Mouse (Mus musculus) frontal cortex, postnatal 10 days (tissue): ENCODE results near the gene Fam131a.

Experiments
- DNase-seq, 2 experiments: peaks; one replicate each; pipeline ENCODE4 v3.0.0; 2022; ENCODE audit warnings: low spot score in 2 of 2, mixed read lengths in 1 of 2

Gene Fam131a

DNA sequence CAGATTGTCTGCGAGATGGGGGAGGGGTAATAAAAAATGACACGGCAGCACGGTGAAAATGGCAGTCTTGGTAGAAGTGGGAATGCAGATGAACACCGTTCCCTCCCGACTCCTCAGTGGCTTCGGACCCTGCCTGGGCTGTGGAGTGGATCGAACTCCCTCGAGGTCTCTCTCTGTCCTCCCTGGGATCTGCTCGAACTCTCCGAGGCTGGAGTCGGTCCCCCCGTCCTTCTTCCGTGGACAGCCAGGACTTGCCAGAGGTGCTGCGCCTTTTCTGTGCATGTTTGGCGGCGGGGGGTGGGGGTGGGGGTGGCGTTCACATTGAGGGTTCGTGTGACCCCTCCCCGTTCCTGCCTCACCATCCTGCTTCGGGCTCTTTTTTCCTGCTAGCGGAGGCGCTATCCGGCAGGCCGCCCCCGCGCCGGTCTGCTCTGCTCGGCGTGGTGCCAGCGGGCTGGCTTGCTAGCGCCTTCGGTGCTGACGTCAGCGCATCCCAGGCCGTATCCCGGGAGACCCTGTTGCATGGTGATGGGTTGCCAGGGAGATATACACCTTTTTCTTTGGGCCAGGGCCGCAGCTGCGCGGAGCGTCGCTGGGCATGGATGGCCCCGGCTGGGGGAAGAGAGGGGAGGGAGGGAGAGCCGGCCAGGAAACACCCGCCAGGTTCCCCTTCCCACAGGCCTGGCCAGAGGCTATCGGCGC, 2.7 kb downstream of the Fam131a start:
- peak; percentile 97 to 98 for DNase-seq

DNA sequence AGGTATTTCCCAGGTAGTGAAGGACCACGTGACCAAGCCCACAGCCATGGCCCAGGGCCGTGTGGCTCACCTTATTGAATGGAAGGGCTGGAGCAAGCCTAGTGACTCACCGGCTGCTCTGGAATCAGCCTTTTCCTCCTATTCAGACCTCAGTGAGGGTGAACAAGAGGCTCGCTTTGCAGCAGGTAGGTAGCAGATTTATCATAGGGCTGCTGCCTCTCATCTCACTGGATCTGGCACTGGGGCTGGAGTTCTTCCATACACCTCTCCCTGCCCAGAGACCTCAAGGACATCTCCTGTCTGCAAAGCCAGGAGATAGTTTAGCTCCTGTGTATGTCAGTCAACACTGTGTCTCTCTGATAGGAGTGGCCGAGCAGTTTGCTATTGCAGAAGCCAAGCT, 6.2 kb downstream of the Fam131a start:
- DNase-seq = no peak

DNA sequence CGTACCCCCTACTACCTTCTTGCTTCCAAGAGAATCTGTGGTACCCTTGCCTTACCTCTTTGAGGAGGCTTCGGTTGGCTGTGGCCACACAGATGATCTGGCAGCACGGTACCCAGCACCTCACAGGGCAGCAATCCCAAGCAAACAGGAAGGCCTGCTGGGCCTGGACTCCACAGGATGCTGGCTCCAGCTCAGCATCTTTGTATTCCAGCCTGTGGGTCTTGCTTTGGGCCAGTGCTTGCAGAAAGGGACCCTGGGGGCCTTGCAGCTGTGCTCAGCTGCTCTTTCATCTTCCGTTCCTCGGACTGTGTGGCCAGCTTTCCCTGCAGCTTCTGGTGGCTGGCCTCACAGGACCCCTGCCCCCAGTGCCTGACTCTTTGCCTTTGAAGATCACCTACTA, 7.0 kb downstream of the Fam131a start:
- no peak for DNase-seq

DNA sequence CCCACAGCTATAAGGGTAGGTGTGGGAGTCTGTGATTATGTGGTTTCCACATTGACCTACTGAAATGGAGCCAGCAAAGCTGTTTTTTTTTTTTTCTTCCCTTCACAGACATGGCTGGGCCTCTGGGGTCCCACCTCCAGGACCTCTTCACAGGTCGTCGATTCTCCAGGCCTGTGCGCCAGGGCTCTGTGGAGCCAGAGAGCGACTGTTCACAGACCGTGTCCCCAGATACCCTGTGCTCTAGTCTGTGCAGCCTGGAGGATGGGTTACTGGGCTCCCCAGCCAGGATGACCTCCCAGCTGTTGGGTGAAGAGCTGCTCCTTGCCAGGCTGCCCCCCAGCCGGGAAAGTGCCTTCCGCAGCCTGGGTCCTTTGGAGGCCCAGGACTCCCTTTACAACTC, 8.3 kb downstream of the Fam131a start:
- no peak for DNase-seq

DNA sequence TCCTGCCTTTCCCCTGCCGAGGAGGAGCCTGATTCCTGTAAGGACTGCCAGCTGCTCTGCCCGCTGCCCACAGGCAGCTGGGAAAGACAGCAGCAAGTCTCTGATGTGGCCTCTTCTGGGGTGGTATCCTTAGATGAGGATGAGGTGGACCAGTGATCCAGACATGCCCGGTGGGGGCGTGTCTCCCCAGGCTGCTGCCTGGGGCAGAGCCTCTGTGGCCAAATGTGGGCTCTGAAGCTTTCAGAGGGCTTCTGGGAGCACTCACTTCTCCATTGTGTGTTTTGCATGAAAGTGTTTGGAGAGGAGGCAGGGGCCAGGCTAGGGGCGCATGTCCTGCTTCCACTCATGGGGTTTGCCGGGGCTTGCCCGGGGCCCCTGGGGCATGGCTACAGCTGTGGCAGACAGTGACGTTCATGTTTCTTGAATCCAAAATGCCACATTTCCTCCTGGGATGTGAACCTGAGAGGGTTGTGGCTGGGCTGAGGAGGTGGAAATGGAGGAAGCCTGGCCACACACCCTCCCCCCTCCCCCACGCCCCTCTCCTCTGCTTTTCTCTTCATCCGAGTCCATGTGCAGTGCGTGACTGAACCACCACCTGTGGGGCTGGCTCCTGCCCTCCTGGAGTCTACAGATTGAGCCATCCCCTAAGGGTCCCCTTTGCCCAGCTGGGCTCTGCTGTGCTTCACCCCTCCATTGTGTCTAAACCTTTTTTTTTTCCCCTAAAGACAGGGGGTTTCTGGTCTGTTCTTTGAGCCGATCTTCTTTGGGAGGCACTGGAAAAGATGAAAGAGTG, 8.9 kb downstream of the Fam131a start:
- no peak for DNase-seq

DNA sequence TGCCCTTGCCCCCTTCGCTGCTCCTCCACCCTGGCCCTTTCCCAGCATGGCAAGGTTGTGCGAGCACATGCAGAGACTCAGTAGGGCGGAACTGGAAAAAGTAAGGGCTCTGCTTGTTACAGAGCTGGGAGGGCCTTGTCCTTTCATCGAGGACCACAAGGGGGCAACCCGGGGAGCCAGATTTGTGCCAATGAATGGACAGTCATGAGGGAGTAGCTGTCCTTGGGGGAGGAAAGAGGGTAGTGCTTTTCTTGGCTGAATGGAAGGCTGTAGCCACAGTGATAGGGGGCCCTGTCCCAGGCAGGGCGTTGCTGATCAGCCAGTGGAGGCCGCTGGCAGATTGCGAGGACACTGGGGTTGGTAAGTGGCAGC, 9.5 kb downstream of the Fam131a start:
- DNase-seq = peak; percentile 76 to 79

DNA sequence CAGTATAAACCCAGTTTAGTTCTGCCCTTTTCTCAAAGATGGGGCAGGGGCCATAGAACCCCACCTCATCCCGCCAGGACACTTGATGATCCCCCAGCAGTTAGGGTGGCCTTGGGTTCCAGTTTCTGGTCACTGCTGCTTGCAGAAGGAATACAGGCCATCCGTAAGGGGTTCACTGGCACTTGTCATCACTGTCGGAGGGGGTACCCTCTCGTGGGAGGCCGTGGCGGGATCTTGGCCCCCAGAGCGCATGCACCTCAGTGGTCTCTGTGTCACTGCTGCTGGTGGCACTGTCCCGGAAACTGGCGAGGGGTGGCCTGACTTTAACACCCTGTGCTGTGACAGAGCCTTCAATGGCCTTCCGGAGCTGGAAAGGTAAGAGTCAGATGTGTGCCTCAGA, 10.0 kb downstream of the Fam131a start:
- DNase-seq = no peak

DNA sequence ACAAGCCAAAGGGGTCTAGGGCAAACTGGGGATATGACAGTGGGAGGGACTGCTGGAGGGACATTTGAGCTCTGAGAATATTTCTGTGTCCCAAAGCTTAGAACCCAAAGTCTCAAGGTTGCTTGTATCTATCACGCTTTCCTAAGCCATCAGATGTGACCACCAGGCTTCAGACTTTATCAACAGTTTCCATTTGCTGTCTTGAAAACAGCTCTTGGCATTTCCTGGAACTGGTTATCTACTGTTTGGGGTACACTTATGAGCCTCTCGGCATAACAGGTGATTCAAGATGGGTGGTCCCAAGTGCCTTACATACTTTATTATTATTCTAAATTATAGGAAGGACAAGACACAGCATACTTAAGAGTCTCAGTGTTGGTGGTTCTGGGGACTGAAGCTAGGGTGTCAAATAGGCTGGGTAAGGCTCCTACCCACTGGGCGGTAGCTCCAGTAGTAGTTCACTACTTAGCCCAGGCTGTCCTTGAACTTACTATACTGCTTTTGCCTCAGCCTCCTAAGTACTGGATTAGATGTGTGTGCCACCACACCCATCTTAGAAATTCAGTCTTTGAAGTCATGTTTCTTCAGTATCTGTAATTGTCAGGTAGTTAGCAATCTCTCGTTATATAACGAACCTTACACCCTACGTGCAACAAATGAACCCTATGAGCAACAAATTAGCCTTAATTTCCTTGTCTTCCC, 10.8 kb downstream of the Fam131a start:
- DNase-seq = no peak

DNA sequence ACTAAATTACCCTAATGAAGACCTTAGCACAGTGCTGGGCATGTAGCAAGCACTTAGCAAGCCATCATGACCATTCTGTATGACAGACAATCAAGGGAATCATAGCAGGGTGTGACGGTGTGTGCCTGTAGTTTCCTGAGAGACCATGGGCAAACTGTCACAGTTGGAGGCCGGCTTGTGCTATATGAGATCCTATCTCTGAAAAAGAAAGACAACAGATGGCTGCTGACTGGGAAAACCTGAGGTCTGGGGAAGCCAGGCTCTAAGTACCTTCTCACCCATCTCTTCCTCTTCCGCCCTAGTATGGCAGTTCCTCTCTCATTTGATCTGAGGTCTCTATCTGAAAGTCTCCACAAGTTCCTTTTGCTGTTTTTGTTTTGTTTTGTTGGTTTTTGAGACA, 12.7 kb downstream of the Fam131a start:
- no peak for DNase-seq

DNA sequence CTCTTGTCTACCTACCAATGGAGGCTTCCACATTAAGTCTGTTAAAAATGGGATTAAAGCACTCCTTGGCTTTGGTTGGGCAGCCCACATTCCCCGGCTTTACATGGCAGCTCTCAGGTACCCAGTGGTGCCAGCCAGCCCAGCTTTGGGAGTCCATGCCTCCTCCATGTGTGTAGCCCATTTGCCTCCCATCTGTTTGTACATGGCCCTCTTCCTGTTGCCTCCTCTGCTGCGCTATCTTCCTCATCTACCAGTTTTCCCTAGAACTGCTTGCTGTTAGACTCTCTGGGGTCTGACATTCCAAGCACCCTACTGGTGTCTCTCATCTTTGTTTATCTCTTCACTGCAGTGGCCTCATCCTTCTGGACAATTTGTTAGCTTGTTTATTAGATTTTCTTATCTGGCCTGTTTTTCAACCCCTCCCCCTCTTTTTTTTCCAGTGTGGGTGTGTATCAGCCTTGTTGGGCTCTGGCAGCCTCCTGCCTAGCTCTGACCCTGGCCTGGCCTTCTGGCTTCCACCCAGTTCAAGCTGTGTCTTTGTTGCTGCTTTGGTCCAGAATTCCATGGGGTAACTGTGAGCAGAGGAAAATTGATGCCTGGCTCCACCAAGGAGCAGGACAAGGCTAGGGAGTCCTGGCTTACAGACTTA, 13.5 kb downstream of the Fam131a start:
- DNase-seq = no peak

DNA sequence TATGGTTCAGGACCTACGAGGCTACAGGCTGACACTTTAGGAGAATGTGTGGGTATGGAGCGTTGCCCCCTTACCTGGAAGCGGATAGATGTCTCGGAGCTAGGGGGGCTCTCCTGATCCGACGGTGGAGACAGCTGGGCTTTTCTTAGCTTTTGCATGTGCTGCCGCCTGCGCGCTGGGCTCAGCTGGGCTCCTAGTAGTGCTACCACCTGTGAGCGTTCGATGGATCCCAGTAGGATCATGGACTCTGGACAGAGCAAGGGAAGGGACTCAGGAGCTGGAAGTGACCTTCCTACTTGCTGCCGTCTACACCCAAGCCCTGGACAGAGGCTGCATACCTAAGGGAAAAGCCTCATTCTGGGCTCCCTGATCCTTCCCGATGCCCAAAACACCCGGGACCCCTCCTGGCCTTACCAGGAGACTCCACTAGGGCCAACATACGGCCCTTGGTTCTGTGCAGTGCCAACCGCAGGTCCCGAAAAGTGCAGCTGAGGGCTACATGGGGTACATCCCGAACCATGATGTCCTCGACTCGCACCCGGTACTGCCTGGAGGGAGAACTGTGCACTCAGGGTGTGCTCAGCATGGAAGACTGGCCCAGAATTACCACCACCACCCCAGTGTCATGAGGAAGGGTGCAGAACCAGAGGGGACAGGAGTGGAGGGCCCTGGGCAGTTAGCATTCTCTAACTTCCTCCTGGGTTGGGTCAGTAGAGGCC, 15.3 kb downstream of the Fam131a start:
- DNase-seq = no peak

DNA sequence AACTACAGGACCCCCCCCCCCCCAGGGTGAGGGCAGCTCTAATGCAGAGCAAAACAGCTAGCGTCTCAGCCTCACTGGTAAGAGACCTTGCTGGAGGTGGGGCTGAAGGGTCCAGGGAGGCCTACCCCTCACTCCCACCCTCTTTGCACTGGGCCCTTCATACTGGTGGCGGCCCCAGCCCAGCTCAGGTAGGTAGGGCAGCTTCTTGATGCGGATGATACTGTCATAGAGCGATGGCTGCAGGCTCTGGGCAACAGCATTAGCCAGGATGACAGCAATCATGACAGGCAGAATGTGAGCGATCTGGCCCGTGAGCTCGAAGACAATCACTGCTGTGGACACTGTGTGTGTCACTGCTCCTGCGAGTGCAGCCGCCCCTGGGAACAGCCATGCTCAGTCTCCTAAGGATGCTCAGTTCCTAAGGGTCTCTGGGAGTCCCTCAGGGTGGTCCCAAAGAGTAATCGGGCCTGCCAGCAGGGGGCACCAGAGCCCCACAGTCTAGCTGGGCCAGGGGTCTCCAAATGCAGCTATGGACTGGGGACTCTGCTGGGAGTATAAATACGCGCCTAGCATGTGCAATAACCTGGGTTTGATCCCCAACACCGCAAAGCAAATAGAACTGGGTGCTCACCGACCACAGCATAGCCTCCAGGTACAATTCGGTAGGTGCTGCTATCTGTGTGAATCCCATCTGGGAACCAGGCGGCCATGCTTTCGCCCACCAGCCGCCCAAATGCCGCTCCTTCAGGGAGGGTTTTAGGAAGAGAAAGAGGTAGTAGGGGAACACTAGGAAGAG, 16.1 kb downstream of the Fam131a start:
- DNase-seq = no peak

DNA sequence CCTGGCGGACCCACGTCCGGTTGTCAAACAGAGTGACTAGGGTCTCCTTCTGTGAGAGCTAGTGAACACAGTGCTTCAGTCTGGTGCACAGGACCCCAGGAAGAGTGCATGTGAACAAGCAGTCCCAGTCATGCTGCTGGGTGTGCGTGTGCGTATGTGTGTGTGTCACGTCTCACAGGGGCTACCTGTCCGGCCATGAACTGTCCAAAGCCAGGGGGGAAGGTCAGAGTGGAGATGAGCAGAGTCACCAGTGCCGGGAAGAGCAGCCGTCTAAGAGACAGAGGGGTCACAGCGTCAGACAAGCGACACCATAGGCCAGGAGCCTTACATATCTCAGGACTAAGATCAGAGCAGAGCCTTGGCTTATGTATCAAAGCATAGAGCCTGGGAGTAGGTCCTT, 17.3 kb downstream of the Fam131a start:
- no peak for DNase-seq

DNA sequence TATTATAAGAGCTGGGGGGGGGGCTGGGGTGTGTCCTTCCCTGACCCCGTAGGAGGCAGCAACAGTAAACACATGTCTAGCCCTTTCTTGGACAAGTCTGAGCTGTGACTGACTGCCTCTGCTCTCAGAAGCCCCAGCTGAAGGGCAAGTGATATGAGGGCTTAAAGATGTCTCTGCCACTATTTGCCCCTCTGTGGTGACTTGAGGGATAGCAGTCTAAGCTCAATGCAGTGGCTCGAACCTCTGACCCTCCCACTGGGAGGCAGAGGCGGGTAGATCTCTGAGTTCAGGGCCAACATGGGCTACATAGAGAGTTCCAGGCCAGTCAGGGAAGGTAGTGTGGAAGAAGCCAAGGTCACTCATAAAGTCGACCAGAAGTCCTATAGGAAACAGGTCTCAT, 17.8 kb downstream of the Fam131a start:
- DNase-seq = no peak

DNA sequence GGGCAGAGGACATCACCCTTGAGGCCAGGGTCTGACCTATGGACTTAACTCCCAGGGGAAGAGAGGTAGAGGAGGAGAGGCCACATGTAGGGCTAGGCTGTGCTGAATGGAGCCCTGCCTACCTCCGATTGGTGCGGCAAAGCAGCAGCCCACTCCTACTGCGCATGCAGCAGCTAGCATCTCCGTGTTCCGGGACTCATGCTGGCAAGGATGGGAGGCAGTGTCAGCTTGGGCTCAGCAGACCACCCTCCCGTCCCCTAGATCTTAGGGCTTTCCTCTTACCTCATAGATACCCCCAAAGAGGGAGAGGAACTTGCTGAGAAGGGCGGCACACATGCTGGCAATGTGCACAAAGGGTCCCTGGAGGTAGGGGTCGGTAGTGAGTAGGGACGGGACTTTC, 19.1 kb downstream of the Fam131a start:
- DNase-seq = no peak

DNA sequence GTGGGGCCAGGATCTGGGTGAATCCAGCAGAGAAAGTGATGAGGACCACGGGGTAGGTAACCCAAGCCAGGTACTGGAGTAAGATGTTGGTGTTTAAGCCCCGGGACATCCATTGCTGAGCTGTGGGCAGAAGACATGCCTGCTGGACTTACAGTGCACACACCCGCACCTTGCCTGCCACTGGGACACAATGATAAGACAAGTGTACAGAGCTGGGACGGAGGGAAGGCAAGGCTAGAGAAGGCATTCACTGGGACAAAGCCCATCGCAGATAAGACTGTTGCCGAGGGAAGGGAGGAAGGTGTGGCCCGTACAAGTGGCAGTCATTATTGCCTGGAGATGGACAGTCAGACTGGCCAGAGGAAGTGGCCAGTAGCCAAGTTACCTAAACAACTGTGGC, 19.8 kb downstream of the Fam131a start:
- DNase-seq = no peak

DNA sequence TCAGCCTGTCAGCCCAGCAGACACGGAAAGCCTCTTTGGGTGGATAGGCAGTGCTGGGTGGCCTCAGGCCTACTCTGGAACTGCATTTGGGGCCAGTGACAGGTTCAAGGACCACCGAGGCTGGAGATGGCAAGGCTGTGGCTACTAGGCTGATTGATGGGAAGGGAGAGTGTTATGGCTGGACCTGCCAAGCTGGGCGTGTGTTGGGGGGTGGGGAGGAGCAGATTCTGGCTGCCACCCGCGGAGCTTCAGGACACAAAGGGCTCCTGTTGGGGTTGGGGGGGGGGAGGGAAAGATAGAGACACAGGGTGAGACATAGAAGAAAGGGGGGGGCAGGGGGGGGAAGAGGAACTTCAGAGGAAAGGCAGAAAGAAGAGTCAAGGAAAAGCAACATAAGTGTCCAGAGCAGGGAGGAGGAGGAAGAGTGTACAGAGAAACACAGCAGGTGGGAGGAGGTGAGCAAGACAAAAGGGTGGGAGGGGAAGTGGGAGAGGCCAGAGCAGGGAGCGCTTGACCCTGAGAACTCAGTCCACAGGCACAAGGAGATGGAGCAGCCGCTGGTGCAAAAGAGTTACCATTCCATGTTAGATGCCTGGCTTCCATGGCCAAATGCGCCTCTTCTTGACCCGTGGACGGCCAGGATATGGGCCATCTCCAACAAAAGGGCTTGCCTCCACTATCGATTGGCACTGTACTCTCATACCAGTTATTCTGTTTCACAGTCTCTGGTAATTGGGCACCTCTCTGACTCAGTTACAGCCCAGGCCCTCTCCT, 21.5 kb downstream of the Fam131a start:
- DNase-seq = no peak

DNA sequence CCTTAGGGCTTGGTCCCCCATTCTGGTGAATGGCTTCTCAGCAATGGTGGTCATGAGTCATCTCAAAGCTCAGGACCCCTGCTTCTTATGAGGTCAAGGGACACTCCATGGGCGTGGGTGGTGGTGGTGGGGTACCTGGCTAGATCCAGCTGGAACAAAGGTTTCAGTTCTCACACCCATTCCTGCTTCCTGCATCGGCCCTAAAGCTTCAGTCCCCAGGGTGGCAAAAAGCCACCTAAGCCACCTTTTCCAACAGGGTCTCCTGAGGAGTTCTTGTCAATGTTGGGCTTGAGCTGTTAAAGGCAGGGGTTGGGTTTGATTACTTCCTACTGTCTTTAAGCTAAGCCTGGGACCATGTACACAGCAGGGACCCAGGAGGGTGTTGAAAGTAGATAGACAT, 22.1 kb downstream of the Fam131a start:
- DNase-seq = no peak

DNA sequence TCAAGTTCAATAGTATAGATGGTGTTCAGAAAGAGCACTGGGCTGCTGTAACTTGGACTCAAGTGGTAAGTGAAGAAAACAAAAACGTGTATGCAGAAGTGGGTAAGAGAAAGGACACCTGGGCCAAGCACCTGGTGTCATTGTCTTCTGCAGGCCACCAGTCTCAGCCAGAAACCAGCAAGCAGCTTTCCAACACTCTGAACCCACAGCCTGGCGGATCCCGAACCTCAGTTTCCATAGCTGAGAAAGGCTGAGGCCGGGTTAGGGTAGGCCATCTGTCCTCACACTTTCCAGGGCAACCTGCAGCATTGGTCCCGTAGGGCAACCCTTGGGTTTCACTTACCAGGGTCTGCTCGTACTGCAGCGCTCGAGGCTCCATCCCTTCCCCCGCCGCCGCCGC, 22.5 kb downstream of the Fam131a start:
- DNase-seq = no peak
